Mouse (Mus musculus) lung, adult 18-20 months (tissue): ENCODE data around the gene Arl3.

Experiments
- DNase-seq, 2 experiments: peaks; one replicate each; pipeline ENCODE4 v3.0.0; 2022; ENCODE audit warnings: mixed read lengths in 2 of 2

The Arl3 gene

GRCm38 (mm10) chr19:46499836-46500580 is 73.0 kb downstream of the Arl3 start:
- peak; percentile 99 for DNase-seq

GRCm38 (mm10) chr19:46499539-46499835 is 73.5 kb downstream of the Arl3 start:
- no peak for DNase-seq

- no peak for DNase-seq
These were observed 75.8 kb downstream of the Arl3 start for GRCm38 (mm10) chr19:46497230-46497629.

- DNase-seq, result no peak
These were observed 77.9 kb downstream of the Arl3 start for GRCm38 (mm10) chr19:46495136-46495535.

GRCm38 (mm10) chr19:46490634-46491033 is 82.4 kb downstream of the Arl3 start:
- DNase-seq, result peak in 1 of 2 experiments; percentile 68

GRCm38 (mm10) chr19:46489448-46489847 is 83.5 kb downstream of the Arl3 start:
- DNase-seq, result no peak

GRCm38 (mm10) chr19:46486709-46487108 is 86.3 kb downstream of the Arl3 start:
- no peak for DNase-seq

GRCm38 (mm10) chr19:46485847-46486246 is 87.2 kb downstream of the Arl3 start:
- no peak for DNase-seq

- DNase-seq, result peak; percentile 86 to 91
These were observed 88.5 kb downstream of the Arl3 start for GRCm38 (mm10) chr19:46484518-46484917.

- DNase-seq, result peak; percentile 44 to 58
These were observed 89.2 kb downstream of the Arl3 start for GRCm38 (mm10) chr19:46483701-46484328.

- no peak for DNase-seq
These were observed 90.0 kb downstream of the Arl3 start for GRCm38 (mm10) chr19:46482896-46483516.

- DNase-seq, result no peak
These were observed 91.2 kb downstream of the Arl3 start for GRCm38 (mm10) chr19:46481756-46482155.

- no peak for DNase-seq
These were observed 91.6 kb downstream of the Arl3 start for GRCm38 (mm10) chr19:46481352-46481751.
